Mouse (Mus musculus) adrenal gland, postnatal 10 days (tissue): Measurements from ENCODE around the gene Adarb2. TPM values are rescaled to one million over a fixed set of nuclear protein-coding genes. Genes with fewer than 3 reads are reported as not detected.

Experiments
- DNase-seq: peaks from one replicate; pipeline ENCODE4 v3.0.0; 2021; ENCODE audit warnings: mixed read lengths
- total RNA-seq, 2 experiments: library from RNA; stranded (reverse); gene quantifications; 2 replicates each; pipeline ENCODE4 v1.2.3; 2021

The Adarb2 gene
- total RNA-seq, 2 experiments from 2014 or later = 0.09 to 0.18 TPM

GRCm38 (mm10) chr13:8369868-8370387 lies 167.3 kb downstream of the Adarb2 start:
- DNase-seq = no peak

- no peak for DNase-seq
Observed at GRCm38 (mm10) chr13:8388541-8388940, 185.9 kb downstream of the Adarb2 start.

- no peak for DNase-seq
Observed at GRCm38 (mm10) chr13:8400265-8401041, 197.8 kb downstream of the Adarb2 start.

DNA sequence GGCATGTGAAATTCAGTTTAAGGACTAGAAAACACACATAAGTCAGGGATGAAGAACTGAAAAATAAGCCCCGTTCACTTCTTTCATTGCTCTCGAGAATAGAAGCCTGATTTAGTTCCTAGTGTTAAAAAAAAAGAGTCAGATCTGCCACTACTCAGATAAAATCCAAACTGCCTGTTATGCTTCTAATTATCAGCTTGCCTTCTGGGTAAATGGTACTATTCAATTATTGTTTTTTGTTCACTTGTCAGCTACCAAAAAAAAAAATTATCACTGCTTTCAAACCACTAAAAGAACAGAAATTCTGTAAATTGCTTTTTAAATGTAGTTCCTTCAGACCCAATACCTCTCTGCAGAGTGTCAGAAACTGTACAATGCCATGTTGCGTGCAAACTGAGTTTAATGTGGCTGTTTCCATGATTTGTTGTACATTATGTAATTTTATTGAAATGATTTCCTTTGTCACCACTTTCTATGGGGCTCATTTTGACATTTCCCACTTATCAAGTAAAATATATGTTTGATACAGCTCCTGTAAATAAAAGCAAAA lies 199.7 kb downstream of the Adarb2 start:
- DNase-seq = no peak

GRCm38 (mm10) chr13:8406020-8406419 lies 203.4 kb downstream of the Adarb2 start:
- DNase-seq = no peak

GRCm38 (mm10) chr13:8410353-8411318 lies 208.0 kb downstream of the Adarb2 start:
- no peak for DNase-seq

DNA sequence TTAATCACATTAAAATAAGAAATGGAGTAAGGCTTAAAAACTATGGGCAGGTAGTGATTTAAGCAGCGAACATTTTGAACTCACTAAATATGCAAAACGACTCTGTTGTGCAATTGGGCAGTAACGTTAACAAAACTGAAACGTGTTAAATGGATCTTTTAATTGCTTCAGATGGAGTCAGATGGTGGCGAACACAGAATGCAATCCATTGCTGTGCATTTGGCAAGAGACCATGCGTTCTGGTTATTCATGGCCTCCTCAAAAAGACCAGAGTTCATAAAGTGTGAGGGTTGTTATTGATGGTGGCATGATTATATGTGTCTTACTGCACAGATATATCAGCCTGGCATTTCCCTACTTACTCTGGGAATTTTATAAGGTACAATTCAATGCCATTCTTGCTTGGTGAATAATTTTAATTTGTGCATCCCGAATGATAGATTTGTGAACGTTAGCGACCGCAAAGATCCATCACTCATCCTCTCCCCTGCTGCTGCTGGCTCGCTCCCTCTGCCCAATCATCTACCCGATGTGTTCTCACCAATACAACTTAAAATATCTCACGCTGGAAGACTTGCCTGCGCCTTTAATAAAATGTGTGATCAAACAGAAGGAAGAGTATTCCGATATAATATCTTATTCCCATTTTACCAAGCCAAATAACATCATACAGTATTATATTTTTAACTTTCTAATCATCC lies 221.5 kb downstream of the Adarb2 start:
- DNase-seq = no peak

DNA sequence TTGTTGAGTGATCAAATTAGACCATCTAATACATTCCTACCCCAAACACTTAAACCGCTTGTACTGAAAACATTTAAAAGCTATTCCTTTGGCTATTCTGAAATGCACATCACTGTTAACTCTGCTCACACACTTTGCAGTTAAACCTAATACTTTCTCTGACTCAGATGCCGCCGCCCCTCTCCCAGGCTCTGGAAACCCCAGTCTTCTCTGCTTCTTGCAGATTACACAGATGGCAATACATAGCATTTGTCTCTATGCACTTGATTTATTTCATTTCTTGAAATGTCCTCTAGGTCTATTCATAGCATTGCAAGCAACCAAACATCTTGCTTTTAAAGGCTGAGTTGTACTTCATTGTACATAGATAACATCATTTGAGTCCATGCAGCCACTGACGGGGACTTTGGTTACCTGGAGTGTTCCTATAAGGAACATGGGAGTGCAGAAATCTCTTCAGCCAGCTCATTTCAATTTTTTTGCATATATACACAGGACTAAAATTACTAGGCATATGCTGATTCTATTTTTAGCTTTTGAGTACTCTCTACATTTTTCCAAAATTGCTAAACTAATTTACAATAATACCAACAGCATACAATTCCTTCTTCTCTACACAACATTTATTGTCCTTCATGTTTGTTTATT lies 236.6 kb downstream of the Adarb2 start:
- no peak for DNase-seq

DNA sequence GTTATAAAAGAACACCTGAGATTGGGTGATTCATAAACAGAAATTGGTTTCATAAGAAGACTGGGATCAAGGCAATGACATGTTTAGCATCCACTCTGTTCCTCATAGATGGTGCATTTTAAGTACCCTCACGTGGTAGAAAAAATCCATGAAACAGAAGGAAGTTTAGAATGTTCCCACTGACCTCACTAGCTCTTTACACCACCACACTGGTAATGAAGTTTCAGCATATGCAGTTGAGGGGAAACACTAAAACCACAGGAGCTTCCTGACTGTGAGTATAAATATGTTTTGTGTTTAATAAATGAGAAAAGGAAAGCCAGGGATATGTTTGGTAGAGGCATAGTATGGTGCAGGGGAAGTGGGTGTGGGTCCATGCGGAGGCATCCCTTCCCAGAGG lies 242.7 kb downstream of the Adarb2 start:
- no peak for DNase-seq

- no peak for DNase-seq
Observed at GRCm38 (mm10) chr13:8448192-8448879, 245.7 kb downstream of the Adarb2 start.

GRCm38 (mm10) chr13:8451581-8451980 lies 248.9 kb downstream of the Adarb2 start:
- DNase-seq = peak; percentile 3

DNA sequence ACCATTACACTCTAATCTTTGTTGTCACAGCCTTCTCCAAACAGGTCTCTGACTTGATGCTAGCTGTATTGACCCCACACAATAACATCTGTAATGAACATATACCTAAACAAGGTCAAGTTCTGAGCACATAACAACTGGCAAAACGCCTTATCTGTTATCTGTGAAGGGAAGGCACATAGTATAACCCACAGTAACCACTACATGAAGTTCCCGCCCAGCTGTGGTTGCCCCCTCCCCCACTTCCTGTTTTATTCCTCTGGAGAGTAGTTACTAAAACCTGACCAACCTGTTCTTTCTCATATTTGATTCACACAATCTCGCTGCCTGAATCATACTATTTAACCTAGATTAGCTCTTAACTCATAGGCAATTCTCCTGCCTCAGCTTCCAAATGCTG lies 254.2 kb downstream of the Adarb2 start:
- DNase-seq = no peak

DNA sequence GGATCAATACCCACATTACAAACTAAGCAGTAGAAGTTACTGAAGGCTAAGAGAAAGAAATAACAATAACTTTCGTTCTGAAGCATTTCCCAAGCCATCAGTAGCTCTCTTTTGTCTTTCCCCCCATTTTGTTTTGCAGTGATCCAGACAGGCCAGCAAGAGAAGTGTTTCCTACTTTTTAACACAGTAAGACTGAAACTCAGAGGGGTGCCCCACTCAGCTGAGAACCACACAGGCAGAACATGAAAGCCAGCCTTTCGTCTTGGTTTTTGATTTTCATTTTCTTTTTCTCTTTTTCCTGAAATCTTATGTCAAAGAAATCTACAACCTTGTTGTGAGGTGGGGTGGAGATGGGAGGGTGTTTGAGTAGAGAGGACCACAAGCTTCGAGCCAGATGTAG lies 255.2 kb downstream of the Adarb2 start:
- no peak for DNase-seq

- no peak for DNase-seq
Observed at GRCm38 (mm10) chr13:8467591-8468366, 265.1 kb downstream of the Adarb2 start.

- DNase-seq = no peak
Observed at GRCm38 (mm10) chr13:8476237-8476636, 273.6 kb downstream of the Adarb2 start.

GRCm38 (mm10) chr13:8478731-8479130 lies 276.1 kb downstream of the Adarb2 start:
- DNase-seq = no peak

DNA sequence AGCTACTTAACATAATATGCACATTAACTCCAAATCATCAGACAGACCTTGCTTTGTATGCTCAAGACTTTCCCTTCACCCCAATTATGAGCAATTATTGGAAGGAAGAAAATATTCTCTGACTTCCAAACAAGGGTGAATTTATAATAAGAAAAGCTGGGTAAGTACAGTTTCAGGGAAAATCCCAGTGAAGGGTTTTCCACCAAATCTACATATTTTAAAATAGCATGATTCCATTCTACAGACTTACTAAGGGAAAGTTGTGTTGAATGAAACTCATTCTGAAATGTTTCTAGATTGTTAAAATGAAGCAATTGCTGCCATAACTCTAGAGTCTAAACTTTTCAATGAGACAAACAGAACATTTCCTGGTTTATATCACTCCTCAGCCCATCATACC lies 277.3 kb downstream of the Adarb2 start:
- DNase-seq = no peak

- DNase-seq = no peak
Observed at GRCm38 (mm10) chr13:8481347-8481746, 278.7 kb downstream of the Adarb2 start.

- peak; percentile 66 for DNase-seq
Observed at GRCm38 (mm10) chr13:8484592-8485272, 282.1 kb downstream of the Adarb2 start.
